Mouse (Mus musculus) neural tube, embryonic 14.5 days (tissue): ENCODE measurements at regions not wholly inside any gene's neighbourhood (a gene's known extent, or its start where the extent isn't known, plus 50 kb on each side); places are given as distances from the start of the nearest gene placed in this dataset.
"Not testable (repeated sequence)": the region's sequence is repeated elsewhere in the genome, so short reads cannot be mapped to it uniquely, and the experiment has no call there.

Source experiments
- ATAC-seq: fragments of 200-750 bp; cut with Nextera tagmentation; 2 replicates; pipeline ENCODE4 v1.8.0; 2017; ENCODE audit warnings: low read depth, mild to moderate bottlenecking, moderate TSS enrichment, moderate library complexity
- H3K27ac ChIP-seq: fragments of 300-500 bp; sonication (generic); 2 replicates; pipeline ENCODE4 v1.5.1; 2014; ENCODE audit warnings: low read depth, mild to moderate bottlenecking, control low read depth, low read length, moderate library complexity, mixed read lengths
- H3K27me3 ChIP-seq: fragments of 300-500 bp; sonication (generic); 2 replicates; pipeline ENCODE4 v1.6.1; 2014; ENCODE audit warnings: low read length; ENCODE audit not compliant: control insufficient read depth, insufficient read depth
- H3K36me3 ChIP-seq: fragments of 300-500 bp; sonication (generic); 2 replicates; pipeline ENCODE4 v1.6.1; 2014; ENCODE audit warnings: low read length, mixed read lengths; ENCODE audit not compliant: control insufficient read depth, insufficient read depth
- H3K4me1 ChIP-seq: fragments of 300-500 bp; sonication (generic); 2 replicates; pipeline ENCODE4 v1.6.1; 2014; ENCODE audit warnings: low read length; ENCODE audit not compliant: control insufficient read depth, insufficient read depth
- H3K4me2 ChIP-seq: fragments of 300-500 bp; sonication (generic); 2 replicates; pipeline ENCODE4 v1.6.1; 2014; ENCODE audit warnings: mild to moderate bottlenecking, low read depth, low read length, control low read depth
- H3K4me3 ChIP-seq: fragments of 300-500 bp; sonication (generic); 2 replicates; pipeline ENCODE4 v1.5.1; 2014; ENCODE audit warnings: low read depth, low read length, control low read depth, mixed read lengths
- H3K9ac ChIP-seq: fragments of 300-500 bp; sonication (generic); replicated peaks from 2 replicates; pipeline ENCODE4 v1.6.1; 2014; ENCODE audit warnings: low read depth, mild to moderate bottlenecking, control low read depth, low read length, mixed read lengths
- H3K9me3 ChIP-seq: fragments of 300-500 bp; sonication (generic); 2 replicates; pipeline ENCODE4 v1.6.1; 2016; ENCODE audit warnings: low read length; ENCODE audit not compliant: control insufficient read depth
- WGBS: fragments of 180-500 bp; shearing (Covaris S2); extraction: QIAGEN DNeasy Blood & Tissue Kit; methylation state at CpG from one replicate; pipeline ENCODE4 v1.1.7; 2014; 5-methylcytosine and 5-hydroxymethylcytosine counted together

DNA sequence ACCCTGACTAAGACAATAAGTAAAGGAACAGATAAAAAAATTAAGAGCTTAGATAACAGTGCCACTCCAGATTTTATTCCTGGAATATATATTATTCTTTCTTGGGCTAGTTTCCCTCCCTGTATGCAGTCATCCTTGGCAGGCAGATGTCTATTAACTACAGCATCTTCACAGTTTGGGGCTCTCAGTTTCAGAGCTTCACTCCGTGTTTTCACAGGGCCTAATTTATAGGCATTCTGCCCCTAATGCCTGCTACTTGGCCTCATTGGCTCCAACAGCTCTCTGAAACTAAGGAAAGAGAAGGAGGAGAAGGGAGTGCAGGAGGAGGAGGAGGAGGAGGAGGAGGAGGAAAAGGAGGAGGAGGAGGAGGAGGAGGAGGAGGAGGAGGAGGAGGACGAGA lies 757.0 kb downstream of the Cdh8 start:
- H3K9ac ChIP-seq, result no peak overlapping the region
- H3K9me3 ChIP-seq, result no peaks in the 10 kb centered on the region
- no peaks in the 10 kb centered on the region for H3K36me3 ChIP-seq
- no peak overlapping the region for H3K4me2 ChIP-seq
- no peak overlapping the region for H3K27ac ChIP-seq
- no peaks in the 10 kb centered on the region for H3K27me3 ChIP-seq
- H3K4me1 ChIP-seq, result no peaks in the 10 kb centered on the region
- no peak for ATAC-seq
- WGBS, result 47% methylated on average over 2 of the region's 2 CpGs
- no peak overlapping the region for H3K4me3 ChIP-seq

DNA sequence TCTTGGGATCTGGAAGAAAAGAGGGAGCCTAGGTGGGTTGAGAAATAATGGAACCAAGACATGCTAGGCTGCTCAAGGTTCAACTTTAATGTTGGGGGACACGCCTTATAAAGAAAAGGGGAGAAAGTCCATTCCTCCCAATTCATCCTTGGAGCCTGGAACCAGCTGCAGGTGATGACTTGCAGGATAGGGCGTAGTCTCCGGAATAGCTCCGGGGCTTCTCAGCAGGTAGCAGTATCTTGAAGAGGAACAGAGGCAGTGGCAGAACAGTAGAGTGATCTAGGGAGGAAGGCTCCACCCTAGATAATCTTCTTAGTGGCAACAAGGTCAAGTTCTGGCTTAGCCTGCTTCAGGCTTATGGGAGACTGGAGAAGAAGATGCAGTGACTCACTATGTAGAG lies 764.0 kb downstream of the Cdh8 start:
- not testable (repeated sequence) for ATAC-seq, H3K4me1 ChIP-seq, H3K36me3 ChIP-seq, H3K9me3 ChIP-seq, H3K4me2 ChIP-seq, H3K27ac ChIP-seq, H3K9ac ChIP-seq, H3K27me3 ChIP-seq, H3K4me3 ChIP-seq
- WGBS, result 92% methylated on average over 4 of the region's 4 CpGs

DNA sequence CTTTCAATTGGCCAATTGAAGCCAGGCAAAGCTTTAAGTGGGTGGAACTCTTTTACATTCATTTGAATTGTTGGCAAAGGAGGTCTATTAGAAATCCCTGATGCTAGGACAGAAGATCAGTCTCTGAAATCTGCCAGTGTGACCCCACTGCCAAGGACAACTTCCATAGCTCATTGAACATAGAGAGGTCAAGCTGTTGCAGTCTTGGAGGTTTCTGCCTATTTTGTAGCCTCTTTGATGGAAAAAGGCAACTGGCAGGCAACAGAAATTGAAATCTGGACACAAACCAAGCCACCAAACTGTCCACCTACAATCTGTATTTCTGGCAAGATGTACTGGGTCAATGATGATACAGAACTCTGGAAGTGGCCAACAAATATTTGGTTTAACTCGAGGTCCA lies 765.3 kb downstream of the Cdh8 start:
- ATAC-seq, result no peak
- 95% methylated on average over 1 of the region's 1 CpGs for WGBS
- H3K27me3 ChIP-seq, result no peaks in the 10 kb centered on the region

DNA sequence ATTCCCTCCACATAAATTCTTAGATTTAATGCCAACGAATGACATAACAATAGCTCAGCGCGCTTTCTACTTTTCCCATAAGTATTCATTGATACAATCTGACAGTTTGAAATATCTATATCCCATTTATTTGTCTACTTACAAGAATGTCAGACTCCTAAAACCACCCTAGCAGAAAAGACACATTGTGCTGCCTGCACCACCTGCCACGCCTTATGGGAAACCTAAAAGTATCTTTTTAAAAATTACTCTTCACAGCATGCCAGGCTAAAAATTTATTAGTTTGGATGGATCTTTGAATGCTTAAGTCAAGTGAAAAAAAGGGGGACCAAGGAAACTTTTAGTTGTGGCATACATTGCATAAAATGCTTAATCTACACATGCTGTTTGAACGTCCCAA lies 788.1 kb downstream of the Cdh8 start:
- no peak for ATAC-seq
- no peak overlapping the region for H3K9ac ChIP-seq
- no peak overlapping the region for H3K4me2 ChIP-seq
- H3K27ac ChIP-seq, result no peak overlapping the region
- no peaks in the 10 kb centered on the region for H3K36me3 ChIP-seq
- no peaks in the 10 kb centered on the region for H3K4me1 ChIP-seq
- H3K4me3 ChIP-seq, result no peak overlapping the region
- 35% methylated on average over 5 of the region's 5 CpGs for WGBS
- H3K27me3 ChIP-seq, result no peaks in the 10 kb centered on the region
- H3K9me3 ChIP-seq, result no peaks in the 10 kb centered on the region

More for the DNA sequence above, 765.3 kb downstream of the Cdh8 start:
- H3K4me2 ChIP-seq, result no peak overlapping the region
- H3K27ac ChIP-seq, result no peak overlapping the region
- no peaks in the 10 kb centered on the region for H3K36me3 ChIP-seq
- no peak overlapping the region for H3K9ac ChIP-seq
- no peaks in the 10 kb centered on the region for H3K4me1 ChIP-seq
- no peaks in the 10 kb centered on the region for H3K9me3 ChIP-seq
- no peak overlapping the region for H3K4me3 ChIP-seq

DNA sequence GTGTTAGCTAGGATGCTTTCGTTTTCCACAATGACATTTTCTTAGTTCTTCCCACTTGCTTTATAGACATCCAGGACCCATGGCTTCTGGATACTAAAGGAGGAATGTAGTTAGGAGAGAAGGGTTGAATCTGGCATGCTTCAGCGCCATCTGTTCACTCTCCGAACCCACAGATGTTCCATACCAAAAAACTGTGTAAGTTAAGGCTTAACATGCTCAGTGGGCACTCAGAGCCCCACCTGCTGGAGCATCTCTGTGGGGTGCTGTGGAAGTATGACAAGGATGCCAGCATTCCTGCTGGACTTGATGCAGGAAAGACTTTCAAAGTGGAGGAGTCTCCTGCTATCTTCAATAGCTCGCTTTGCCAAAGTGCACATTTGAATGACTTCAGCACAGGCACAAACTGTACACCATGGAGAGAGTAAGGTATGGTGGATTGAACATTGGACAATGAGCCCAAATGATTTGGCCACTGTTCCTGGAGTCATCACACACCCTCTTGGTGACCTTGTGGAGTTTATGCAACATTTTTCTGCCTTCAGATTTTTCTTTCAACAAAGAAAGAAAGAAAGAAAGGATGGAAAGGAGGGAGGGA lies 802.3 kb downstream of the Cdh8 start:
- no peaks in the 10 kb centered on the region for H3K4me1 ChIP-seq
- no peak overlapping the region for H3K27ac ChIP-seq
- H3K9ac ChIP-seq, result no peak overlapping the region
- no peak overlapping the region for H3K4me3 ChIP-seq
- no peaks in the 10 kb centered on the region for H3K36me3 ChIP-seq
- H3K9me3 ChIP-seq, result no peaks in the 10 kb centered on the region
- no peak for ATAC-seq
- no peaks in the 10 kb centered on the region for H3K27me3 ChIP-seq
- H3K4me2 ChIP-seq, result no peak overlapping the region
- 89% methylated on average over 4 of the region's 4 CpGs for WGBS

DNA sequence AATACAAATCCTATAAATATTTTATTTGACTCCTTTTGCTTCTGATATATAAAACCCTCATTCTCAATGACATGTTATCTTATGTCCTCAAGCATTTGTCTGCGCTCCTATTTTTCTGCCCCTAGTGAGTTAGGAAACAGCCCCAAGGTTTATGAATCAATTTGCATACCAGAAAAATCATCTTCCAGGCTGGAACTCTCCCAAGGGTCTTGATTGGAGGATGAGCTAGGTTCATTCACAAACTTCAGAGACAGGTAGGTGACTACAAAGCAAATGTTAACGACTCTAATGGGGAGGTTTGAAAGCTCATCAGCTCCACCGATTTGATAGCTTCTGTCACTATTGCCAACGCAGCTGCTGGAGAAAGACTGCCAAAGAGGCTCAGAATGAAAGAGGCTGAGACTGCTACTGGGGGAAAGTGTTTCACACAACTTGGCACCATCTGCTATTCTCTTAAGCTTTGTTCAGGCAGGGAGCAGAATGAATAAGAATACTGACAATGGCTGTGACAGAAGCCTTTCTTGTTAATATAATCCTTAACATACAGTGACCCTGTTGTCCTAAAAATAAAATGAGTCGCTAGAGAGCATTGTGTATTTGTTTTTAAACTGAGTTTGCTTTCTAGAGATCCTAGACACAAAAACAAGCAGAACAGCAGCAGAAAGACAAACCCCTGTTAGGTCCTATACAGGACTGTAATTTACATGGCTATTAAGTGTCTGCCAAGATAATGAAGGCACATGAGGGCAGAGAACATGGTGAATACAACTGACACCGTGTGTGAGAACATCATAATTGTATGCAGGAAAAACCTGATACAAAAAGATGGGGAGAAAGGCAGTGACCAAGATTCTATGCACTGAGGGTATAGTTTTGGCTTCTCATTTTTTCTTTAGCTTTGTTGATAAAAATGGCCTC lies 843.4 kb downstream of the Cdh8 start:
- Histone ChIP-seq H3K4me2 (no peak overlapping the region), H3K27me3 (no peaks in the 10 kb centered on the region), H3K9me3 (no peaks in the 10 kb centered on the region), H3K4me3 (no peak overlapping the region), H3K36me3 (no peaks in the 10 kb centered on the region), H3K4me1 (no peaks in the 10 kb centered on the region), H3K9ac (no peak overlapping the region), H3K27ac (no peak overlapping the region)
- peak; percentile 79; the same call in 1 of the 2 replicates for ATAC-seq
- WGBS, result 25% methylated on average over 6 of the region's 6 CpGs

DNA sequence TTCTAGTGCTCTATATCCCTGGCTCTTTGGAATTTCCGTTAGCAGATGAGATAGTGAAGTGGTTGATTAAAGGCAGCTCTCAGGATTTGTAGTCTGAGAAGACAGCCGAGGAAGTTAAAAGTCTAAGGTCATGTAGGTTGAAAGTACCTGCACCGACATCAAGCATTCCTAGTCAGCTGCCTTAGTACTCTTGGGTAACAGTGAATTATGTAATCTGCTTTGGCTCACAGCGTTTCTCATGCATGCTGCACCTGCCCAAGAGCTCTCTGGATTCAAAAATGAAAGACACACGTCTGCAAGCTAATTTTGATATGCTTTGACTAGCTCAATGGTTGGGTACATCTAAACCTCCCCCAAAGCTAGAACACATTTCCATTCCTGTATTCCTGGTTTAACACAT lies 849.6 kb downstream of the Cdh8 start:
- Histone ChIP-seq H3K4me1 (no peaks in the 10 kb centered on the region), H3K9ac (no peak overlapping the region), H3K4me2 (no peak overlapping the region), H3K36me3 (no peaks in the 10 kb centered on the region), H3K27me3 (no peaks in the 10 kb centered on the region), H3K4me3 (no peak overlapping the region), H3K9me3 (no peaks in the 10 kb centered on the region), H3K27ac (no peak overlapping the region)
- WGBS, result 80% methylated on average over 5 of the region's 5 CpGs
- no peak for ATAC-seq

DNA sequence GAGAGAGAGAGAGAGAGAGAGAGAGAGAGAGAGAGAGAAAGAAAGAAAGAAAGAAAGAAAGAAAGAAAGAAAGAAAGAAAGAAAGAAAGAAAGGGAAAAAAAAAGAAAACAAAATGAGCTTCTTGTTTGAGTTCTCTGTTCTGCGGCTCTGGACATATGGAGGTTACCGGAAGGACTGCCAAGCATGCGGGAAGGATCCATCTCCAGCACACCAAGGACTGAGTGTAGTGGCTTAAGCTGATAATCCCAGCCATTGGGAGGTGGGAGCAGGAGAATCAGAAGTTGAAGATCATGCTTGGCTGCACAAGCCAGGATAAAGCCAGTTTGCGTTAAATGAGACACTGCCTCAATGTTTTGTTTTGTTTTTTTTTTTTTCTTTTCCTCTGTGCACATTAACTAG lies 897.8 kb downstream of the Cdh8 start:
- no peak for ATAC-seq
- Histone ChIP-seq H3K9me3 (no peaks in the 10 kb centered on the region), H3K4me3 (no peak overlapping the region), H3K4me1 (no peaks in the 10 kb centered on the region), H3K36me3 (no peaks in the 10 kb centered on the region), H3K4me2 (no peak overlapping the region), H3K9ac (no peak overlapping the region), H3K27ac (no peak overlapping the region), H3K27me3 (no peaks in the 10 kb centered on the region)
- WGBS, result 82% methylated on average over 4 of the region's 4 CpGs

DNA sequence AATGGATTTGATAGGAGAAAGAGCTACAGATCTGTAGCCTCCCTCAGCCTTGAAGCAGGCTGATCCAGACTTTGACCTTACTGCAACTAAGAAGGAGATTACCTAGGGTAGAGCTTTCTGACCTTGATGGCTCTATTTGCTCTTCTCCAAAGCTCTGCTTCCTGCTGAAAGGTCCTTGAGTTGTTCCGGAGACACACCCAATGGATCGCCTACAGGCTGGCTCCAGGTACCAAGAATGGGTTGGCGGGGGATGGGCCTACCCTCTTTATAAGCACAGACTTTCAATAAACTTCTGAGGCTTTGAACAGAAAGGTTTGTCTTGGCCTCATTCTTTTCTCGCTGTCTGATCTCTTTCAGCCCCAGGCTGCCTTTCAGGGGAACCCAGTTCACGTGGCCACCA lies 901.0 kb downstream of the Cdh8 start:
- 74% methylated on average over 5 of the region's 5 CpGs for WGBS
- ATAC-seq, result no peak

More for the DNA sequence above, 901.0 kb downstream of the Cdh8 start:
- Histone ChIP-seq H3K9me3 (no peaks in the 10 kb centered on the region), H3K4me3 (no peak overlapping the region), H3K27me3 (no peaks in the 10 kb centered on the region), H3K27ac (no peak overlapping the region), H3K4me1 (no peaks in the 10 kb centered on the region), H3K36me3 (no peaks in the 10 kb centered on the region), H3K4me2 (no peak overlapping the region), H3K9ac (no peak overlapping the region)
